Comparison of ENCODE assay signal across 17 mouse cellular contexts in genomic region chr3:87369181-87369580, GRCm38 (mm10). TPM values are rescaled to one million over a fixed set of nuclear protein-coding genes. Genes with fewer than 3 reads are reported as not detected.
"Had no signal": no experiment of that assay in that cellular context is flagged by ENCODE, and none has a peak within 500 bp of the region (broad histone marks: within the 10 kb centered on the region; RNA-seq: fewer than 3 reads in every experiment).

No protein-coding gene starts in this region.

- H3K4me3 ChIP-seq: limb, embryonic 10.5 days; liver, embryonic 12.5 days; lung, embryonic 15.5 days; midbrain, embryonic 10.5 days; neural tube, embryonic 13.5 days; stomach, embryonic 15.5 days had no signal

- H3K4me2 ChIP-seq: liver, embryonic 12.5 days; lung, embryonic 15.5 days; neural tube, embryonic 13.5 days; stomach, embryonic 15.5 days had no signal

- H3K9ac ChIP-seq: liver, embryonic 12.5 days; lung, embryonic 15.5 days; neural tube, embryonic 13.5 days; stomach, embryonic 15.5 days had no signal

- ATAC-seq: intestine, postnatal 0 days; liver, embryonic 12.5 days had no signal

- H3K9me3 ChIP-seq: limb, embryonic 10.5 days; liver, embryonic 12.5 days; lung, embryonic 15.5 days; midbrain, embryonic 10.5 days; neural tube, embryonic 13.5 days; stomach, embryonic 15.5 days had no signal

- DNase-seq: kidney, adult 8-10 months; kidney, postnatal 25 days; lung, postnatal 14 days; midbrain, embryonic 14.5 days; right cerebral cortex, postnatal 25 days; spleen, adult 18-20 months; thymus, postnatal 4 days had no signal

- H3K4me1 ChIP-seq: limb, embryonic 10.5 days; liver, embryonic 12.5 days; midbrain, embryonic 10.5 days; neural tube, embryonic 13.5 days; stomach, embryonic 15.5 days had no signal

- H3K36me3 ChIP-seq: limb, embryonic 10.5 days; liver, embryonic 12.5 days; lung, embryonic 15.5 days; midbrain, embryonic 10.5 days; neural tube, embryonic 13.5 days; stomach, embryonic 15.5 days had no signal

- H3K27ac ChIP-seq: limb, embryonic 10.5 days; liver, embryonic 12.5 days; lung, embryonic 15.5 days; midbrain, embryonic 10.5 days; neural tube, embryonic 13.5 days; stomach, embryonic 15.5 days had no signal

- H3K27me3 ChIP-seq: liver, embryonic 12.5 days; lung, embryonic 15.5 days; neural tube, embryonic 13.5 days; stomach, embryonic 15.5 days had no signal

RNA-seq across cellular contexts. Expression of gene Fcrl1, which starts 7.0 kb away (rescaled TPM):
- polyA plus RNA-seq: limb, embryonic 10.5 days; lung, embryonic 15.5 days; midbrain, embryonic 10.5 days; neural tube, embryonic 13.5 days had no signal

RNA-seq across cellular contexts. Expression of gene Cd5l, which starts 11.5 kb away (rescaled TPM):
- total RNA-seq: layer of hippocampus, adult 18-20 months; layer of hippocampus, postnatal 10 days; left cerebral cortex, postnatal 14 days had no signal
- polyA plus RNA-seq: intestine, postnatal 0 days; limb, embryonic 10.5 days; midbrain, embryonic 10.5 days; midbrain, embryonic 14.5 days; neural tube, embryonic 13.5 days had no signal
